9 mouse cellular contexts compared by ENCODE assay signal in the genomic region with DNA sequence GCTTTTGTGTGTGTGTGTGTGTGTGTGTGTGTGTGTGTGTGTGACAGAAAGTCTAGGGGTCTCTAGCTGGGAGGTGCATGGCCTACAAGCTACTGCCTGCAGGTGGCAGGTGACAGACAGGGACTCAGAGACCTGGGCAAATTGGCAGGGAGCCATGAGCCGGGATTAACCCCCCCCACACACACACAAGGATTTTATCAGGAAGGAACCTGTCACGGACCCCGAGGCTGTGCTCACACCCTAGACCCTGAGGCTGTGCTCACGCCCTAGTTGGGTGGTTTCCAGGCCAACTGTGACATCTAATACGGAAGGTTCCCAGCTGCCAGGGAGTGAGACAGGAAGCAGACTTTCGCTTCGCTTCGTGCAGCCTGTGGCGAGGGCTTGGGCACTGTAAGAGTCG. TPM values are rescaled to one million over a fixed set of nuclear protein-coding genes. Genes with fewer than 3 reads are reported as not detected.
DNase-seq lines count a peak whose midpoint lies in the region; ATAC-seq and TF ChIP-seq lines count a peak whose summit lies in the region.
"Had no signal": no experiment of that assay in that cellular context is flagged by ENCODE, and none has a peak within 500 bp of the region (broad histone marks: within the 10 kb centered on the region; RNA-seq: fewer than 3 reads in every experiment).

No protein-coding gene starts in this region.

- H3K27ac ChIP-seq in left cerebral cortex, adult 2 months, result no peak overlapping the region
- H3K27ac ChIP-seq in embryonic facial prominence, embryonic 13.5 days, result 0 out of 2 replicates have a peak overlapping the region, but pooled peaks have one; percentile 48
- H3K27ac ChIP-seq in intestine, embryonic 16.5 days (ENCODE audit: low read length), result no peak overlapping the region

- peaks cover 30% of the 10 kb centered on the region for H3K4me1 ChIP-seq in embryonic facial prominence, embryonic 13.5 days
- H3K4me1 ChIP-seq in intestine, embryonic 16.5 days (ENCODE audit: control insufficient read depth, insufficient read depth, low read length), result peaks cover 9% of the 10 kb centered on the region

- no peaks in the 10 kb centered on the region for H3K9me3 ChIP-seq in embryonic facial prominence, embryonic 13.5 days
- H3K9me3 ChIP-seq in intestine, embryonic 16.5 days (ENCODE audit: control insufficient read depth, low read length), result no peaks in the 10 kb centered on the region

- TF ChIP-seq CTCF in left cerebral cortex, adult 2 months (IDR thresholded peaks at IDR 0.05), result no peak

- intact Hi-C loops in left cerebral cortex, postnatal 4 days (cut with DNase I), result no loop called here
- intact Hi-C loops in left cerebral cortex, adult 2 months (cut with DNase I), result no loop called here

- no peak overlapping the region for H3K9ac ChIP-seq in embryonic facial prominence, embryonic 13.5 days
- no peak overlapping the region for H3K9ac ChIP-seq in intestine, embryonic 16.5 days (ENCODE audit: low read depth, low read length)

- 0 out of 2 replicates have a peak, but pooled peaks cover 2% of the 10 kb centered on the region for H3K27me3 ChIP-seq in embryonic facial prominence, embryonic 13.5 days
- no peaks in the 10 kb centered on the region for H3K27me3 ChIP-seq in intestine, embryonic 16.5 days (replicated peaks; ENCODE audit: control insufficient read depth, insufficient read depth, low read length)

- 16% methylated on average over 10 of the region's 10 CpGs for WGBS in embryonic facial prominence, embryonic 13.5 days
- WGBS in intestine, embryonic 16.5 days, result 16% methylated on average over 10 of the region's 10 CpGs

- ATAC-seq in embryonic facial prominence, embryonic 13.5 days (ENCODE audit: insufficient number of reproducible peaks, insufficient read depth, low FRiP score, low TSS enrichment, low read depth), result peak; percentile 78
- peak; percentile 67 for ATAC-seq in intestine, embryonic 16.5 days

- no peak overlapping the region for H3K4me3 ChIP-seq in left cerebral cortex, adult 2 months
- H3K4me3 ChIP-seq in embryonic facial prominence, embryonic 13.5 days, result no peak overlapping the region
- H3K4me3 ChIP-seq in intestine, embryonic 16.5 days (ENCODE audit: low read length), result peak overlapping the region; percentile 1; the same call in 1 of the 2 replicates

- H3K36me3 ChIP-seq in embryonic facial prominence, embryonic 13.5 days, result no peaks in the 10 kb centered on the region
- H3K36me3 ChIP-seq in intestine, embryonic 16.5 days (ENCODE audit: control insufficient read depth, insufficient read depth, low read length), result no peaks in the 10 kb centered on the region

- H3K4me2 ChIP-seq in embryonic facial prominence, embryonic 13.5 days, result peak overlapping the region; percentile 35
- no peak overlapping the region for H3K4me2 ChIP-seq in intestine, embryonic 16.5 days (ENCODE audit: low read depth, low read length)

- peak; percentile 66 for DNase-seq in left cerebral cortex, postnatal 4 days
- no peak for DNase-seq in left cerebral cortex, adult 2 months (ENCODE audit: extremely low spot score in 1 of 2, low spot score in 2 of 2)
- peak; percentile 58 to 80 for DNase-seq in lung, postnatal 4 days
- no peak for DNase-seq in embryo, embryonic 10 days (ENCODE audit: low spot score)
- no peak for DNase-seq in frontal cortex, adult 2 months (ENCODE audit: extremely low spot score in 1 of 2, low spot score in 1 of 2)
- no peak for DNase-seq in urinary bladder, postnatal 36 days (ENCODE audit: low spot score in 2 of 2)

RNA-seq across cellular contexts. Expression of gene Elfn1, which starts 49.1 kb away (rescaled TPM):
- total RNA-seq in left cerebral cortex, postnatal 4 days (2021), result 10 to 100 TPM; 33.5 to 37.2 TPM
- 10 to 100 TPM; 34.5 to 38.1 TPM for total RNA-seq in left cerebral cortex, adult 2 months (2021)
- polyA plus RNA-seq in embryonic facial prominence, embryonic 13.5 days (2015; fragmentation: Nextera tagmentation; extraction: Ambion mirVana), result 1.4 TPM in 2 replicates
- polyA plus RNA-seq in intestine, embryonic 16.5 days (2015; fragmentation: Nextera tagmentation; extraction: Ambion mirVana), result 0.16 and 0.17 TPM in 2 replicates
- polyA plus RNA-seq in frontal cortex, adult 2 months (2012; rRNA removed), result 33.4 and 38.0 TPM in 2 replicates
- polyA plus RNA-seq: liver, embryonic 16.5 days had no signal

Comparison
In these comparisons a context has a peak if more than half of its experiments do, and no peak if none do; other contexts are left out.
1. DNase-seq: peak in left cerebral cortex, postnatal 4 days (single experiment) and lung, postnatal 4 days (2 of 2); none in left cerebral cortex, adult 2 months (0 of 2), embryo, embryonic 10 days (single experiment), frontal cortex, adult 2 months (0 of 2) and urinary bladder, postnatal 36 days (0 of 2).
2. RNA of gene Elfn1, which starts 49.1 kb away (polyA plus RNA-seq): 33.4 to 38.0 TPM in frontal cortex, adult 2 months; 1.4 TPM in embryonic facial prominence, embryonic 13.5 days and 0.16 to 0.17 TPM in intestine, embryonic 16.5 days; every median in the first group is over 10 times any median in the second.